Mouse (Mus musculus) heart, embryonic 12.5 days (tissue): ENCODE data around the gene Gm20388. TPM values are rescaled to one million over a fixed set of nuclear protein-coding genes. Genes with fewer than 3 reads are reported as not detected.
A peak's percentile ranks its signal among the peaks of the same experiment; 100 is the strongest.

Source experiments
- ATAC-seq: fragments of 200-750 bp; cut with Nextera tagmentation; 2 replicates; pipeline ENCODE4 v1.8.0; 2017; ENCODE audit warnings: moderate TSS enrichment, moderate library complexity; ENCODE audit not compliant: insufficient number of reproducible peaks, low FRiP score
- H3K27ac ChIP-seq: fragments of 300-500 bp; sonication (generic); 2 replicates; pipeline ENCODE4 v1.5.1; 2016; ENCODE audit warnings: mild to moderate bottlenecking, moderate library complexity; ENCODE audit not compliant: poor library complexity, severe bottlenecking
- H3K27me3 ChIP-seq: fragments of 300-500 bp; sonication (generic); replicated peaks from 2 replicates; pipeline ENCODE4 v1.6.1; 2016; ENCODE audit warnings: mild to moderate bottlenecking, moderate library complexity
- H3K36me3 ChIP-seq: fragments of 300-500 bp; sonication (generic); 2 replicates; pipeline ENCODE4 v1.6.1; 2016; ENCODE audit warnings: mild to moderate bottlenecking, moderate library complexity
- H3K4me1 ChIP-seq: fragments of 300-500 bp; sonication (generic); replicated peaks from 2 replicates; pipeline ENCODE4 v1.6.1; 2016; ENCODE audit warnings: mild to moderate bottlenecking
- H3K4me2 ChIP-seq: fragments of 300-500 bp; sonication (generic); 2 replicates; pipeline ENCODE4 v1.6.1; 2016; ENCODE audit warnings: mild to moderate bottlenecking, moderate library complexity
- H3K4me3 ChIP-seq: fragments of 300-500 bp; sonication (generic); 2 replicates; pipeline ENCODE4 v1.5.1; 2016; ENCODE audit warnings: mild to moderate bottlenecking
- H3K9ac ChIP-seq: fragments of 300-500 bp; sonication (generic); 2 replicates; pipeline ENCODE4 v1.6.1; 2016; ENCODE audit warnings: mild to moderate bottlenecking, moderate library complexity
- H3K9me3 ChIP-seq: fragments of 300-500 bp; sonication (generic); replicated peaks from 2 replicates; pipeline ENCODE4 v1.6.1; 2016; ENCODE audit warnings: mild to moderate bottlenecking, moderate library complexity
- WGBS: fragments of 180-500 bp; shearing (Covaris S2); methylation state at CpG from one replicate; pipeline ENCODE4 v1.1.7; 2016; 5-methylcytosine and 5-hydroxymethylcytosine counted together
- polyA plus RNA-seq: library from polyadenylated mRNA; unstranded; fragments of >200 nt; fragmentation: Nextera tagmentation; extraction: Ambion mirVana; gene quantifications from 2 replicates; pipeline ENCODE4 v1.2.1, GENCODE M21; 2016

The Gm20388 gene
- polyA plus RNA-seq, 1 experiment from 2014 or later = not detected

GRCm38 (mm10) chr8:120406008-120406632 lies 495.5 kb downstream of the Gm20388 start:
- no peaks in the 10 kb centered on the region for H3K36me3 ChIP-seq
- H3K4me2 ChIP-seq = no peak overlapping the region
- ATAC-seq = no peak
- H3K9me3 ChIP-seq = no peaks in the 10 kb centered on the region
- H3K27me3 ChIP-seq = peaks cover 3% of the 10 kb centered on the region; the same call in 1 of the 2 replicates
- H3K9ac ChIP-seq = no peak overlapping the region
- 85% methylated on average over 12 of the region's 12 CpGs for WGBS
- no peak overlapping the region for H3K4me3 ChIP-seq
- H3K4me1 ChIP-seq = peaks cover 38% of the 10 kb centered on the region
- no peak overlapping the region for H3K27ac ChIP-seq

DNA sequence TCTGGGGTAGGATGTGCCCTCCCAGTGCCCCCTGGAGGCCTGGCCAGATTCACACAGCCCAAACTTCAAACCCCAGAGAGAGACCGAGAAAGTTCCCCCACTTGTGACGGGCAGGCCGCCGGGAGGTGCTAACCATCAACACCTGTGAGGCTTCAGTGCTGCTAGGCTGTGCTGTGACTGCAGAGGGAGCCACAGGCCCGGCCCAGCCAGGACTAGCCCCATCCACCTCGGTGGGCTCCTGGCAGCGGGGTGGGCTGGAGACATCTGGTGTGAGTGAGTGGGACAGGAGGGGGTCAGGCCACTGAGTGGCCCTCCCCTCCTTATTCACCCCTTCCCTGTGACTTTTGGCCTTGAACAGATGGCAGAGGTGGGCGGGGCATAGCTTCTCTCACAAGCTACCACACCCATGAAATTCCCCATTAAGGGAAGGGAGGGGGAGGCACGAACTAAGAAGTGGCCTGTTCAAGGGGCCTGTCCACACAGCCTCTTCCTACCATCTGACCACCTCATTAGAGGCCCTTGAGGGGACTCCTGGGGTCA lies 497.1 kb downstream of the Gm20388 start:
- H3K4me2 ChIP-seq = no peak overlapping the region
- peak; percentile 43 for ATAC-seq
- H3K27me3 ChIP-seq = peaks cover 8% of the 10 kb centered on the region
- no peak overlapping the region for H3K27ac ChIP-seq
- WGBS = 15% methylated on average over 9 of the region's 9 CpGs
- no peaks in the 10 kb centered on the region for H3K9me3 ChIP-seq
- H3K9ac ChIP-seq = no peak overlapping the region
- no peak overlapping the region for H3K4me3 ChIP-seq
- H3K36me3 ChIP-seq = no peaks in the 10 kb centered on the region
- peaks cover 51% of the 10 kb centered on the region for H3K4me1 ChIP-seq

- Histone ChIP-seq H3K27ac (no peak overlapping the region), H3K36me3 (no peaks in the 10 kb centered on the region), H3K27me3 (peaks cover 11% of the 10 kb centered on the region), H3K4me2 (no peak overlapping the region), H3K9me3 (no peaks in the 10 kb centered on the region), H3K4me1 (peaks cover 50% of the 10 kb centered on the region), H3K4me3 (no peak overlapping the region), H3K9ac (0 out of 2 replicates have a peak overlapping the region, but pooled peaks have one; percentile 1)
- 42% methylated on average over 14 of the region's 14 CpGs for WGBS
- ATAC-seq = no peak
Observed at GRCm38 (mm10) chr8:120408241-120409215, 497.9 kb downstream of the Gm20388 start.

GRCm38 (mm10) chr8:120409371-120410013 lies 498.9 kb downstream of the Gm20388 start:
- 53% methylated on average over 11 of the region's 11 CpGs for WGBS

DNA sequence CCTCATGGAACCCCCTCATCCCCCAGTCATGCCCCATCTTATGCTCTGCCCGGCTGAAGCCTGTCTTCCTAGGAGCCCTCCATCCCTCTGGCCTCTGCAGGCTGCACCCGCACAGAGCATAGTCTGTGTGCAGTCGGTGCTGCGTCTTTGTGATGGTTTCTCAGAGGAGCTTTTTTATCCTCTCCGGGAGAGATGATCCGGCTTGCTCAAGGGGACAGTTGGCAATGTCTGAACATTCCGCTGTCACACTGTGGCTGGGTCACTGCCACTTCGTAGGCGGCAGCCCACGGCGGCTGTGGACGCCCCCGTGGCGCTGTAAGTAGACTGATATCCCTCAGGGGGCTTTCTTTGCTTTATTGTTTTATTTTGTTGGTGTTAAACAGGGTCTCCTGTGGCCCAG lies 500.4 kb downstream of the Gm20388 start:
- H3K36me3 ChIP-seq = no peaks in the 10 kb centered on the region
- 77% methylated on average over 14 of the region's 14 CpGs for WGBS
- no peaks in the 10 kb centered on the region for H3K9me3 ChIP-seq
- no peak for ATAC-seq
- H3K27me3 ChIP-seq = peaks cover 15% of the 10 kb centered on the region
- H3K9ac ChIP-seq = 0 out of 2 replicates have a peak overlapping the region, but pooled peaks have one; percentile 8
- H3K4me3 ChIP-seq = no peak overlapping the region
- no peak overlapping the region for H3K27ac ChIP-seq
- H3K4me2 ChIP-seq = no peak overlapping the region
- peaks cover 50% of the 10 kb centered on the region for H3K4me1 ChIP-seq

More at GRCm38 (mm10) chr8:120409371-120410013, 498.9 kb downstream of the Gm20388 start:
- no peaks in the 10 kb centered on the region for H3K9me3 ChIP-seq
- H3K4me2 ChIP-seq = no peak overlapping the region
- no peak overlapping the region for H3K9ac ChIP-seq
- no peak for ATAC-seq
- H3K36me3 ChIP-seq = no peaks in the 10 kb centered on the region
- no peak overlapping the region for H3K27ac ChIP-seq
- H3K4me1 ChIP-seq = peaks cover 44% of the 10 kb centered on the region
- no peak overlapping the region for H3K4me3 ChIP-seq
- peaks cover 15% of the 10 kb centered on the region for H3K27me3 ChIP-seq

- Histone ChIP-seq H3K36me3 (no peaks in the 10 kb centered on the region), H3K4me1 (peaks cover 56% of the 10 kb centered on the region), H3K4me3 (no peak overlapping the region), H3K9me3 (no peaks in the 10 kb centered on the region), H3K27ac (no peak overlapping the region), H3K4me2 (no peak overlapping the region), H3K27me3 (peaks cover 15% of the 10 kb centered on the region), H3K9ac (peak overlapping the region; percentile 14; the same call in 1 of the 2 replicates)
- ATAC-seq = no peak
- WGBS = 47% methylated on average over 8 of the region's 8 CpGs
Observed at GRCm38 (mm10) chr8:120411862-120412261, 501.2 kb downstream of the Gm20388 start.

GRCm38 (mm10) chr8:120412357-120412756 lies 501.7 kb downstream of the Gm20388 start:
- Histone ChIP-seq H3K9ac (peak overlapping the region; percentile 14; the same call in 1 of the 2 replicates), H3K9me3 (no peaks in the 10 kb centered on the region), H3K36me3 (no peaks in the 10 kb centered on the region), H3K4me2 (no peak overlapping the region), H3K4me1 (peaks cover 58% of the 10 kb centered on the region), H3K27me3 (peaks cover 15% of the 10 kb centered on the region), H3K27ac (no peak overlapping the region), H3K4me3 (no peak overlapping the region)
- WGBS = 78% methylated on average over 4 of the region's 4 CpGs
- no peak for ATAC-seq

- no peak overlapping the region for H3K9ac ChIP-seq
- peaks cover 57% of the 10 kb centered on the region for H3K4me1 ChIP-seq
- no peaks in the 10 kb centered on the region for H3K36me3 ChIP-seq
- H3K9me3 ChIP-seq = no peaks in the 10 kb centered on the region
- H3K4me2 ChIP-seq = no peak overlapping the region
- WGBS = 74% methylated on average over 29 of the region's 29 CpGs
- H3K27me3 ChIP-seq = peaks cover 15% of the 10 kb centered on the region
- no peak overlapping the region for H3K27ac ChIP-seq
- no peak for ATAC-seq
- no peak overlapping the region for H3K4me3 ChIP-seq
Observed at GRCm38 (mm10) chr8:120412911-120413625, 502.4 kb downstream of the Gm20388 start.

GRCm38 (mm10) chr8:120413626-120413988 lies 503.0 kb downstream of the Gm20388 start:
- no peak for ATAC-seq
- WGBS = 64% methylated on average over 6 of the region's 6 CpGs
- Histone ChIP-seq H3K9me3 (no peaks in the 10 kb centered on the region), H3K27ac (no peak overlapping the region), H3K4me3 (no peak overlapping the region), H3K36me3 (no peaks in the 10 kb centered on the region), H3K9ac (no peak overlapping the region), H3K27me3 (peaks cover 15% of the 10 kb centered on the region), H3K4me1 (peaks cover 53% of the 10 kb centered on the region), H3K4me2 (no peak overlapping the region)

GRCm38 (mm10) chr8:120414216-120414615 lies 503.6 kb downstream of the Gm20388 start:
- peaks cover 51% of the 10 kb centered on the region for H3K4me1 ChIP-seq

More at GRCm38 (mm10) chr8:120414216-120414615, 503.6 kb downstream of the Gm20388 start:
- ATAC-seq = no peak
- Histone ChIP-seq H3K27ac (no peak overlapping the region), H3K36me3 (no peaks in the 10 kb centered on the region), H3K9me3 (no peaks in the 10 kb centered on the region), H3K4me2 (no peak overlapping the region), H3K9ac (no peak overlapping the region), H3K27me3 (peaks cover 15% of the 10 kb centered on the region), H3K4me3 (no peak overlapping the region)
- WGBS = 83% methylated on average over 4 of the region's 4 CpGs
